Comparison of ENCODE assay signal across 18 mouse cellular contexts in the genomic region with DNA sequence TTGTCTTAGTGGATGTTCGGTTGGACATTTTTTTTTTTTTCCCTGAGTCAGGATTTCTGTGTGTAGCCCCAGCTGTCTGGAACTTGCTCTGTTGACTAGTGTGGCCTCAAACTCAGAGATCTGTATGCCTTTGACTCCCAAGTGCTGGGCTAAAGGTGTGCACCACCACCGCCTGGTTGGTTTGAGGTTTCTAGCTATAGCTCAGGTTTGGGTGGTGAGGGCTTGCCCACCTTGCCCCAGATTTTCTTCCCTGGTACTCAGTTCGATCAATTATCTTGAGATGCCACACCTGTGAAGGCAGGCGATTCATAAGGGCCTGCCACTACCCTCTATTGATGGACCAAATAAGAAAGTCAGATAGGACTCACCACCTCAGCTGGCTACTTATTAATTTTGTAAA. TPM values are rescaled to one million over a fixed set of nuclear protein-coding genes. Genes with fewer than 3 reads are reported as not detected.
A peak's percentile ranks its signal among the peaks of the same experiment; 100 is the strongest.
DNase-seq lines count a peak whose midpoint lies in the region; TF ChIP-seq lines count a peak whose summit lies in the region.
"Had no signal": no experiment of that assay in that cellular context is flagged by ENCODE, and none has a peak within 500 bp of the region (broad histone marks: within the 10 kb centered on the region; RNA-seq: fewer than 3 reads in every experiment).

No protein-coding gene starts in this region.

- no peak for DNase-seq in cerebellum, adult 2 months
- DNase-seq in cerebellum, adult 8-10 months = no peak
- no peak for DNase-seq in heart, adult 2 months
- DNase-seq in heart, adult 8-10 months (ENCODE audit: low spot score) = no peak
- no peak for DNase-seq in testis, postnatal 14 days (ENCODE audit: low spot score)
- DNase-seq in right cerebral cortex, postnatal 4 days = no peak
- DNase-seq: adrenal gland, postnatal 10 days; embryo, embryonic 11 days; gastrocnemius, postnatal 10 days; heart, postnatal 10 days had no signal

- intact Hi-C loops in heart, adult 2 months (cut with DNase I) = no loop called here

- no peak overlapping the region for H3K4me3 ChIP-seq in cerebellum, adult 2 months (replicated peaks; ENCODE audit: insufficient read depth, low read depth, low read length)
- no peak overlapping the region for H3K4me3 ChIP-seq in heart, adult 2 months
- no peak overlapping the region for H3K4me3 ChIP-seq in testis, adult 2 months (ENCODE audit: control insufficient read depth, low read depth, low read length)
- H3K4me3 ChIP-seq: embryonic facial prominence, embryonic 15.5 days; erythroblast, embryonic 14.5 days; forebrain, embryonic 10.5 days; forebrain, embryonic 15.5 days; heart, embryonic 10.5 days; hindbrain, embryonic 13.5 days had no signal

- peak overlapping the region; percentile 6; the same call in 1 of the 2 replicates for H3K27ac ChIP-seq in cerebellum, adult 2 months (ENCODE audit: insufficient read depth, low read length)
- H3K27ac ChIP-seq in heart, adult 2 months = peak overlapping the region; percentile 52
- H3K27ac ChIP-seq in testis, adult 2 months (ENCODE audit: control insufficient read depth, insufficient read depth, low read depth, low read length) = peak overlapping the region; percentile 26; the same call in 1 of the 2 replicates
- H3K27ac ChIP-seq: embryonic facial prominence, embryonic 15.5 days; forebrain, embryonic 10.5 days; forebrain, embryonic 15.5 days; heart, embryonic 10.5 days; hindbrain, embryonic 13.5 days; hindbrain, postnatal 0 days had no signal

- no peak overlapping the region for H3K9ac ChIP-seq in heart, adult 2 months (ENCODE audit: low read depth, low read length)
- H3K9ac ChIP-seq: embryonic facial prominence, embryonic 15.5 days; forebrain, embryonic 15.5 days; hindbrain, embryonic 13.5 days had no signal

- peaks cover 21% of the 10 kb centered on the region for H3K36me3 ChIP-seq in heart, adult 2 months (ENCODE audit: control insufficient read depth, insufficient read depth, low read length)
- peaks cover 7% of the 10 kb centered on the region for H3K36me3 ChIP-seq in testis, adult 2 months (ENCODE audit: control insufficient read depth, insufficient read depth, low read length)

- peaks cover 42% of the 10 kb centered on the region for H3K4me1 ChIP-seq in cerebellum, adult 2 months (ENCODE audit: control insufficient read depth, insufficient read depth, low read length)
- peaks cover 14% of the 10 kb centered on the region for H3K4me1 ChIP-seq in heart, adult 2 months (ENCODE audit: control insufficient read depth, insufficient read depth, low read length)
- H3K4me1 ChIP-seq in testis, adult 2 months (ENCODE audit: control insufficient read depth, insufficient read depth, low read length) = no peaks in the 10 kb centered on the region
- H3K4me1 ChIP-seq: hindbrain, embryonic 13.5 days had no signal

- WGBS in cerebellum, adult 2 months = 83% methylated on average over 4 of the region's 4 CpGs
- 82% methylated on average over 4 of the region's 4 CpGs for WGBS in heart, adult 2 months

- no peak for TF ChIP-seq CTCF in cerebellum, adult 2 months (IDR thresholded peaks at IDR 0.05; ENCODE audit: borderline replicate concordance, insufficient read depth, low read depth, low read length)
- no peak for TF ChIP-seq CTCF in heart, adult 2 months (IDR thresholded peaks at IDR 0.05)
- TF ChIP-seq CTCF in testis, adult 2 months (IDR thresholded peaks at IDR 0.05; ENCODE audit: control insufficient read depth, insufficient read depth, insufficient replicate concordance, low read depth, low read length) = no peak

- 0 out of 2 replicates have a peak, but pooled peaks have one; percentile 4 for TF ChIP-seq EP300 in heart, adult 2 months (IDR thresholded peaks at IDR 0.05; ENCODE audit: insufficient read depth, low read depth, low read length)

- H3K27me3 ChIP-seq in cerebellum, adult 2 months (ENCODE audit: control insufficient read depth, insufficient read depth, low read length) = no peaks in the 10 kb centered on the region
- no peaks in the 10 kb centered on the region for H3K27me3 ChIP-seq in heart, adult 2 months (ENCODE audit: control insufficient read depth, insufficient read depth, low read length)
- H3K27me3 ChIP-seq in testis, adult 2 months (ENCODE audit: control insufficient read depth, insufficient read depth, low read length) = no peaks in the 10 kb centered on the region
- H3K27me3 ChIP-seq: embryonic facial prominence, embryonic 15.5 days; forebrain, embryonic 15.5 days; hindbrain, embryonic 13.5 days had no signal

- peaks cover 5% of the 10 kb centered on the region for H3K79me2 ChIP-seq in heart, adult 2 months (replicated peaks; ENCODE audit: control insufficient read depth, insufficient read depth, low read length)

- no peak for TF ChIP-seq POLR2A in cerebellum, adult 2 months (IDR thresholded peaks at IDR 0.05; ENCODE audit: borderline replicate concordance, insufficient read depth, low read length)
- TF ChIP-seq POLR2A in heart, adult 2 months (IDR thresholded peaks at IDR 0.05; ENCODE audit: insufficient read depth, low read depth, low read length) = no peak
- TF ChIP-seq POLR2A in testis, adult 2 months (IDR thresholded peaks at IDR 0.05; ENCODE audit: control insufficient read depth, low read depth, low read length) = no peak

RNA-seq across cellular contexts. Expression of a gene that starts 11.4 kb away (rescaled TPM):
- polyA plus RNA-seq in cerebellum, adult 2 months (2012; rRNA removed) = 36.9 and 51.5 TPM in 2 replicates
- 100 to 1,000 TPM; 101 to 114 TPM for total RNA-seq in heart, adult 2 months (2021)
- polyA plus RNA-seq in heart, adult 2 months (2012; rRNA removed) = 39.4 and 49.7 TPM in 2 replicates
- 100 to 1,000 TPM in 1 of 4 experiments, 10 to 100 TPM in 3; 50.6 to 129 (median 74.7) TPM for total RNA-seq in heart, adult 8-10 months (2022)
- polyA plus RNA-seq in testis, adult 2 months (2012; rRNA removed) = 7.3 and 8.0 TPM in 2 replicates

RNA-seq across cellular contexts. Expression of a gene that starts 24.6 kb away (rescaled TPM):
- polyA plus RNA-seq in cerebellum, adult 2 months (2012; rRNA removed) = 62.4 and 67.3 TPM in 2 replicates
- 10 to 100 TPM; 30.2 to 36.5 TPM for total RNA-seq in heart, adult 2 months (2021)
- 30.2 and 39.1 TPM in 2 replicates for polyA plus RNA-seq in heart, adult 2 months (2012; rRNA removed)
- 10 to 100 TPM; 31.9 to 39.3 (median 33.9) TPM for total RNA-seq in heart, adult 8-10 months (2022)
- polyA plus RNA-seq in testis, adult 2 months (2012; rRNA removed) = 22.2 and 23.5 TPM in 2 replicates

RNA-seq across cellular contexts. Expression of a gene that starts 24.9 kb away (rescaled TPM):
- 621 and 638 TPM in 2 replicates for polyA plus RNA-seq in cerebellum, adult 2 months (2012; rRNA removed)
- total RNA-seq in heart, adult 2 months (2021) = 1,000 to 10,000 TPM; 1,810 to 2,215 TPM
- 2,076 and 2,628 TPM in 2 replicates for polyA plus RNA-seq in heart, adult 2 months (2012; rRNA removed)
- total RNA-seq in heart, adult 8-10 months (2022) = 1,000 to 10,000 TPM; 2,119 to 2,448 (median 2,260) TPM
- polyA plus RNA-seq in testis, adult 2 months (2012; rRNA removed) = 112 and 118 TPM in 2 replicates

RNA-seq across cellular contexts. Expression of a gene that starts 44.9 kb away (rescaled TPM):
- 279 and 288 TPM in 2 replicates for polyA plus RNA-seq in cerebellum, adult 2 months (2012; rRNA removed)
- total RNA-seq in heart, adult 2 months (2021) = 100 to 1,000 TPM in 1 of 2 experiments, 10 to 100 TPM in 1; 46.7 to 127 TPM
- polyA plus RNA-seq in heart, adult 2 months (2012; rRNA removed) = 76.7 and 100 TPM in 2 replicates
- total RNA-seq in heart, adult 8-10 months (2022) = 100 to 1,000 TPM; 125 to 157 (median 155) TPM
- polyA plus RNA-seq in testis, adult 2 months (2012; rRNA removed) = 36.1 and 38.9 TPM in 2 replicates
